Mouse (Mus musculus) myocyte (in vitro differentiated cells): ENCODE measurements around the gene Cwh43. TPM values are rescaled to one million over a fixed set of nuclear protein-coding genes. Genes with fewer than 3 reads are reported as not detected.

ENCODE experiments used
- H3K27me3 ChIP-seq: one replicate; pipeline ENCODE4 v1.6.1; 2011; ENCODE audit not compliant: control insufficient read depth, insufficient read depth, insufficient read length
- H3K36me3 ChIP-seq: one replicate; pipeline ENCODE4 v1.6.1; 2011; ENCODE audit not compliant: control insufficient read depth, insufficient read depth
- H3K4me2 ChIP-seq: one replicate; pipeline ENCODE4 v1.6.1; 2011; ENCODE audit warnings: low read depth, control low read depth
- H3K4me3 ChIP-seq: one replicate; pipeline ENCODE4 v1.5.1; 2011; ENCODE audit warnings: mild to moderate bottlenecking, control low read depth, moderate library complexity
- H3K79me2 ChIP-seq: one replicate; pipeline ENCODE4 v1.6.1; 2011; ENCODE audit not compliant: control insufficient read depth, insufficient read depth
- H3ac ChIP-seq: one replicate; pipeline ENCODE4 v1.6.1; 2011; ENCODE audit not compliant: control insufficient read depth, insufficient read length
- CEBPB ChIP-seq: IDR thresholded peaks from 2 replicates; pipeline ENCODE4 v1.6.1; 2011; ENCODE audit warnings: mild to moderate bottlenecking, moderate library complexity; ENCODE audit not compliant: poor library complexity, insufficient read depth, severe bottlenecking
- E2F4 ChIP-seq: IDR thresholded peaks from one replicate; pipeline ENCODE4 v1.6.1; 2011; ENCODE audit warnings: mild to moderate bottlenecking, control low read depth, moderate library complexity; ENCODE audit not compliant: insufficient read depth
- MAX ChIP-seq: IDR thresholded peaks from one replicate; pipeline ENCODE4 v1.6.1; 2011; ENCODE audit warnings: low read depth, mild to moderate bottlenecking, control low read depth
- MYOD1 ChIP-seq, 3 experiments: IDR thresholded peaks; one replicate each; pipeline ENCODE4 v1.6.1; 2011; ENCODE audit warnings: control low read depth in 2 of 3, low read depth in 2 of 3, mild to moderate bottlenecking in 2 of 3, moderate library complexity in 1 of 3; ENCODE audit not compliant: insufficient read length in 2 of 3, control insufficient read depth in 1 of 3
- MYOG ChIP-seq, 3 experiments: IDR thresholded peaks; one replicate each; pipeline ENCODE4 v1.6.1; 2011; ENCODE audit warnings: control low read depth in 2 of 3, low read depth in 2 of 3, mild to moderate bottlenecking in 2 of 3; ENCODE audit not compliant: insufficient read length in 2 of 3, control insufficient read depth in 1 of 3, insufficient read depth in 1 of 3
- POLR2A ChIP-seq: IDR thresholded peaks from one replicate; pipeline ENCODE4 v1.6.1; 2011; ENCODE audit warnings: low read depth, mild to moderate bottlenecking, control low read depth, moderate library complexity; ENCODE audit not compliant: insufficient read length
- POLR2AphosphoS2 ChIP-seq: IDR thresholded peaks from one replicate; pipeline ENCODE4 v1.6.1; 2011; ENCODE audit warnings: low read depth, control low read depth; ENCODE audit not compliant: insufficient read length
- REST ChIP-seq: IDR thresholded peaks from one replicate; pipeline ENCODE4 v1.6.1; 2011; ENCODE audit warnings: mild to moderate bottlenecking, control low read depth, moderate library complexity; ENCODE audit not compliant: insufficient read depth, insufficient read length
- SRF ChIP-seq: IDR thresholded peaks from one replicate; pipeline ENCODE4 v1.6.1; 2011; ENCODE audit warnings: low read depth; ENCODE audit not compliant: control insufficient read depth, insufficient read length
- TCF12 ChIP-seq: IDR thresholded peaks from one replicate; pipeline ENCODE4 v1.6.1; 2011; ENCODE audit warnings: mild to moderate bottlenecking, control low read depth; ENCODE audit not compliant: poor library complexity, insufficient read depth, severe bottlenecking
- TCF3 ChIP-seq: IDR thresholded peaks from one replicate; pipeline ENCODE4 v1.6.1; 2011; ENCODE audit warnings: low read depth, control low read depth; ENCODE audit not compliant: insufficient read length
- USF1 ChIP-seq: IDR thresholded peaks from one replicate; pipeline ENCODE4 v1.6.1; 2011; ENCODE audit warnings: low read depth, mild to moderate bottlenecking, control low read depth, moderate library complexity
- polyA plus RNA-seq: library from polyadenylated mRNA; unstranded; fragments of >200 nt; fragmentation: generic; extraction: Trizol; gene quantifications from one replicate; pipeline ENCODE4 v1.2.1, GENCODE M21; 2012; ENCODE audit warnings: missing spikeins

Gene Cwh43
- polyA plus RNA-seq, 1 experiment = 0.02 TPM

GRCm38 (mm10) chr5:73432805-73433204 is 26.9 kb downstream of the Cwh43 start:
- Histone ChIP-seq H3K27me3 (peaks cover 54% of the 10 kb centered on the region), H3K4me2 (no peak overlapping the region), H3ac (no peak overlapping the region), H3K4me3 (no peak overlapping the region), H3K79me2 (no peaks in the 10 kb centered on the region), H3K36me3 (no peaks in the 10 kb centered on the region)
- TF ChIP-seq POLR2A (no peak), REST (no peak), TCF3 (no peak), SRF (no peak), TCF12 (no peak), MYOD1 (IDR thresholded peaks at IDR 0.05; ENCODE audit: control insufficient read depth in 1 of 3, insufficient read length in 2 of 3, low read depth in 2 of 3) (no peak), CEBPB (no peak), USF1 (no peak), POLR2AphosphoS2 (no peak), MYOG (IDR thresholded peaks at IDR 0.05; ENCODE audit: control insufficient read depth in 1 of 3, insufficient read depth in 1 of 3, insufficient read length in 2 of 3, low read depth in 2 of 3) (no peak), MAX (no peak), E2F4 (no peak)

- no peak overlapping the region for H3K4me3 ChIP-seq
- TF ChIP-seq MYOG (IDR thresholded peaks at IDR 0.05; ENCODE audit: control insufficient read depth in 1 of 3, insufficient read depth in 1 of 3, insufficient read length in 2 of 3, low read depth in 2 of 3) (no peak), SRF (no peak), TCF12 (no peak), MAX (no peak), POLR2A (no peak), TCF3 (no peak), E2F4 (no peak), USF1 (no peak), CEBPB (no peak), MYOD1 (IDR thresholded peaks at IDR 0.05; ENCODE audit: control insufficient read depth in 1 of 3, insufficient read length in 2 of 3, low read depth in 2 of 3) (no peak), REST (no peak), POLR2AphosphoS2 (no peak)
- H3K36me3 ChIP-seq = no peaks in the 10 kb centered on the region
- no peaks in the 10 kb centered on the region for H3K79me2 ChIP-seq
- no peak overlapping the region for H3ac ChIP-seq
- H3K27me3 ChIP-seq = peaks cover 57% of the 10 kb centered on the region
- no peak overlapping the region for H3K4me2 ChIP-seq
These were observed 28.9 kb downstream of the Cwh43 start for GRCm38 (mm10) chr5:73434764-73435163.

GRCm38 (mm10) chr5:73442176-73442575 is 36.3 kb downstream of the Cwh43 start:
- no peaks in the 10 kb centered on the region for H3K79me2 ChIP-seq
- no peaks in the 10 kb centered on the region for H3K36me3 ChIP-seq
- no peak overlapping the region for H3ac ChIP-seq
- TF ChIP-seq POLR2AphosphoS2 (no peak), MYOD1 (IDR thresholded peaks at IDR 0.05; ENCODE audit: control insufficient read depth in 1 of 3, insufficient read length in 2 of 3, low read depth in 2 of 3) (peak in 1 of 3 experiments; percentile 57), MAX (no peak), CEBPB (no peak), TCF12 (no peak), MYOG (IDR thresholded peaks at IDR 0.05; ENCODE audit: control insufficient read depth in 1 of 3, insufficient read depth in 1 of 3, insufficient read length in 2 of 3, low read depth in 2 of 3) (peak in 1 of 3 experiments; percentile 35)
- peak overlapping the region; percentile 61 for H3K4me2 ChIP-seq
- no peak overlapping the region for H3K4me3 ChIP-seq
- H3K27me3 ChIP-seq = peaks cover 34% of the 10 kb centered on the region

- no peaks in the 10 kb centered on the region for H3K79me2 ChIP-seq
- peaks cover 9% of the 10 kb centered on the region for H3K27me3 ChIP-seq
- no peaks in the 10 kb centered on the region for H3K36me3 ChIP-seq
- H3K4me2 ChIP-seq = no peak overlapping the region
- no peak overlapping the region for H3K4me3 ChIP-seq
- no peak overlapping the region for H3ac ChIP-seq
- TF ChIP-seq MYOD1 (IDR thresholded peaks at IDR 0.05; ENCODE audit: control insufficient read depth in 1 of 3, insufficient read length in 2 of 3, low read depth in 2 of 3) (no peak), POLR2AphosphoS2 (no peak), REST (no peak), CEBPB (no peak), TCF12 (no peak), POLR2A (no peak)
These were observed 44.4 kb downstream of the Cwh43 start for GRCm38 (mm10) chr5:73450276-73450675.

- no peak overlapping the region for H3K4me2 ChIP-seq
- H3K27me3 ChIP-seq = peaks cover 20% of the 10 kb centered on the region
- TF ChIP-seq MYOD1 (IDR thresholded peaks at IDR 0.05; ENCODE audit: control insufficient read depth in 1 of 3, insufficient read length in 2 of 3, low read depth in 2 of 3) = no peak
- TF ChIP-seq REST = no peak
- no peak for TF ChIP-seq POLR2AphosphoS2
- TF ChIP-seq MYOG (IDR thresholded peaks at IDR 0.05; ENCODE audit: control insufficient read depth in 1 of 3, insufficient read depth in 1 of 3, insufficient read length in 2 of 3, low read depth in 2 of 3) = no peak
- no peaks in the 10 kb centered on the region for H3K79me2 ChIP-seq
- H3K36me3 ChIP-seq = no peaks in the 10 kb centered on the region
- H3ac ChIP-seq = no peak overlapping the region
- no peak overlapping the region for H3K4me3 ChIP-seq
These were observed 48.8 kb downstream of the Cwh43 start for GRCm38 (mm10) chr5:73454502-73455306.
